Mouse (Mus musculus): Measurements from ENCODE around the gene Aunip. TPM values are rescaled to one million over a fixed set of nuclear protein-coding genes. Genes with fewer than 3 reads are reported as not detected.

Aunip gene
- polyA plus RNA-seq, 1 experiment from 2014 or later = 10.7 TPM

DNA sequence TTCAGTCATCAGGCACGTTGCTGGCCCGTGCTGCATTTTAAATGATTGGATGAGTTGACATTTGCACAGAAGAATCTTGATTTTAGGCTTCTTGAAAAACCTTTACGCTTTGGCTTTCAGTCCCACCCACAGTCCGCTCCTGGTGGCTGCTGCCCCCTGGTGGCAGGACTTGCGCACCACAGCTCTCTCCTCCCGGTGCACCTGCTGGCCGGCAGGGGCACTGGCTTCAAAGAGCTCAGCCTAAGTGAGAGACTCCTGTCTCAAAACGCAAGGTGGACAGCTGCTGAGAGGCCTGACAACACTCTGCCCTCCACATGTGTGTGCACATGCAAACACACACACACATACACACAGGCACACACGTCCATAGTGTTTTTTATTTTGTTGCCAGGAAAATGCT is 32.8 kb upstream of the Aunip start:
- TF ChIP-seq CTCF (IDR thresholded peaks at IDR 0.05; ENCODE audit: low read depth) = peak; percentile 100
- H3K27me3 ChIP-seq (ENCODE audit: insufficient read depth, low read length) = 0 out of 2 replicates have a peak, but pooled peaks cover 2% of the 10 kb centered on the region
- no peak overlapping the region for H3K4me3 ChIP-seq (ENCODE audit: low read depth, low read length)
- WGBS = 5% methylated on average over 9 of the region's 9 CpGs
- H3K27ac ChIP-seq (ENCODE audit: low read depth) = no peak overlapping the region
- ATAC-seq (ENCODE audit: insufficient read depth) (peak; percentile 48), DNase-seq (peak; percentile 91)
- H3K9ac ChIP-seq = no peak overlapping the region
- peaks cover 35% of the 10 kb centered on the region for H3K36me3 ChIP-seq (ENCODE audit: insufficient read depth)
- H3K4me1 ChIP-seq (ENCODE audit: insufficient read depth) = no peaks in the 10 kb centered on the region
- no peak overlapping the region for H3K4me2 ChIP-seq
- H3K9me3 ChIP-seq (ENCODE audit: low read depth, low read length) = no peaks in the 10 kb centered on the region

DNA sequence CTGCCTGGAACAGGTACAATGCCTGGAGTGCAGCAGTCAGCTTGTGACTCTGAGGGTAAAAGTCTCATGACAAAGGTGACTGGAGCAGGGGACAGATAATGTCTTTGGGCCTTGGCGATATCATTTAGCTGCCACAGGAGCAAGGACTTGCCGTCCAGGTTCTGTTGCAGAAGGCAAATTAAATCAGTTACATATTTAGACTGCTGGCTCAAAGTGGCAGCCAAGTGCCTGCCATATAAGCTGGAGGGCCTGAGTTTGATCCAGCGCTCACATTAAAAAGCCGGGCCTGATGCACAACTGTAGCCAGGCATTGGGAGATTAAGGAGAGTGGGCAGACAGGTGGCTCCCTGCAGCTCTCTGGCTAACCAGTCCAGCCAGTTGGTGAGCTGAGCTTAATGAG is 31.0 kb upstream of the Aunip start:
- Histone ChIP-seq H3K9ac (no peak overlapping the region), H3K36me3 (ENCODE audit: insufficient read depth) (peaks cover 21% of the 10 kb centered on the region), H3K4me1 (ENCODE audit: insufficient read depth) (no peaks in the 10 kb centered on the region), H3K9me3 (ENCODE audit: low read depth, low read length) (no peaks in the 10 kb centered on the region), H3K4me3 (ENCODE audit: low read depth, low read length) (no peak overlapping the region), H3K4me2 (no peak overlapping the region), H3K27me3 (ENCODE audit: insufficient read depth, low read length) (0 out of 2 replicates have a peak, but pooled peaks cover 4% of the 10 kb centered on the region), H3K27ac (ENCODE audit: low read depth) (no peak overlapping the region)
- no peak for TF ChIP-seq CTCF (IDR thresholded peaks at IDR 0.05; ENCODE audit: low read depth)
- no peak for ATAC-seq (ENCODE audit: insufficient read depth)
- no peak for DNase-seq
- WGBS = 79% methylated on average over 4 of the region's 4 CpGs

DNA sequence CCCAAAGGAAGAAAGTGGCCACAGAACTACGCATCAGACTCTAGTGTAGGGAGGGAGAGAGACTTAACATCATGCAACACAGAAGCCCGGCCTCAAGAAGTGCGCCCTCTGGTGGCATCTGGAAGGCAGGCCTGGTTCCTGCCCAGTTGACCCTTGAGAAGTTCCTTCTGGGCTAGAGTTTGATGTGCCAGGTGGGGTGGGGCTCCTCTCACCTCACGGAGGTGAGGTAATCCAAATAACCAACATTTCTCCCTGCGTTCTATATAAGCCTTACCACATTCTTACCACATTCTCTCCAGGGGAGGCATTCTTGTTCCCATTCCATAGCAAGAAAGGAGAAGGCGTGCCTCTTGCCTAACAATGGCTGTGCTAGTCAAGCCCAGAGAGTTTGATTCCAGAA is 29.9 kb upstream of the Aunip start:
- 19% methylated on average over 6 of the region's 6 CpGs for WGBS

DNA sequence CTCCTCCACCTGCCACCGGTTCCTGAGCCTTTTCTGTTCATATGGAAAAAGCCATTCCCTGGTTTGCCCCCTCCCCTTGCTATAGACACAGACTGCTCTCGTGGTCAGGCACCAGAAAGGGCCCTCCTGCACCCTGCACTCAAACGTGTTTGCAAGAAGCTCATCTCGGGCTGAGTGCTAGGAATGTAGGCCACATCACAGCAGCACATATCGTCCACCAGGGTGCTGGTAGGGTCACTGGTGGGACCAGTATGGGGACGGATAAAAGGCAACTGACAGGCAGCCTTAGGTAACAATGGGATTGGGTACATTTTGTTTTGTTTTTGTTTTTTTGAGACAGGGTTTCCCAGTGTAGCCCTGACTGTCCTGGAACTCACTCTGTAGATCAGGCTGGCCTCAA is 29.5 kb upstream of the Aunip start:
- H3K27ac ChIP-seq (ENCODE audit: low read depth) = no peak overlapping the region
- no peak for TF ChIP-seq CTCF (IDR thresholded peaks at IDR 0.05; ENCODE audit: low read depth)
- 39% methylated on average over 6 of the region's 6 CpGs for WGBS
- no peak overlapping the region for H3K4me3 ChIP-seq (ENCODE audit: low read depth, low read length)
- no peaks in the 10 kb centered on the region for H3K4me1 ChIP-seq (ENCODE audit: insufficient read depth)
- no peaks in the 10 kb centered on the region for H3K9me3 ChIP-seq (ENCODE audit: low read depth, low read length)
- no peak overlapping the region for H3K4me2 ChIP-seq
- DNase-seq (no peak), ATAC-seq (ENCODE audit: insufficient read depth) (no peak)
- H3K36me3 ChIP-seq (ENCODE audit: insufficient read depth) = peaks cover 7% of the 10 kb centered on the region; the same call in 1 of the 2 replicates
- no peak overlapping the region for H3K9ac ChIP-seq
- 0 out of 2 replicates have a peak, but pooled peaks cover 4% of the 10 kb centered on the region for H3K27me3 ChIP-seq (ENCODE audit: insufficient read depth, low read length)

More for the DNA sequence above, 29.9 kb upstream of the Aunip start:
- Histone ChIP-seq H3K36me3 (ENCODE audit: insufficient read depth) (peaks cover 11% of the 10 kb centered on the region; the same call in 1 of the 2 replicates), H3K4me3 (ENCODE audit: low read depth, low read length) (no peak overlapping the region), H3K4me2 (no peak overlapping the region), H3K27ac (ENCODE audit: low read depth) (no peak overlapping the region), H3K4me1 (ENCODE audit: insufficient read depth) (no peaks in the 10 kb centered on the region), H3K27me3 (ENCODE audit: insufficient read depth, low read length) (0 out of 2 replicates have a peak, but pooled peaks cover 4% of the 10 kb centered on the region), H3K9me3 (ENCODE audit: low read depth, low read length) (no peaks in the 10 kb centered on the region), H3K9ac (no peak overlapping the region)
- DNase-seq = peak; percentile 84
- peak; percentile 88 for TF ChIP-seq CTCF (IDR thresholded peaks at IDR 0.05; ENCODE audit: low read depth)
- no peak for ATAC-seq (ENCODE audit: insufficient read depth)

DNA sequence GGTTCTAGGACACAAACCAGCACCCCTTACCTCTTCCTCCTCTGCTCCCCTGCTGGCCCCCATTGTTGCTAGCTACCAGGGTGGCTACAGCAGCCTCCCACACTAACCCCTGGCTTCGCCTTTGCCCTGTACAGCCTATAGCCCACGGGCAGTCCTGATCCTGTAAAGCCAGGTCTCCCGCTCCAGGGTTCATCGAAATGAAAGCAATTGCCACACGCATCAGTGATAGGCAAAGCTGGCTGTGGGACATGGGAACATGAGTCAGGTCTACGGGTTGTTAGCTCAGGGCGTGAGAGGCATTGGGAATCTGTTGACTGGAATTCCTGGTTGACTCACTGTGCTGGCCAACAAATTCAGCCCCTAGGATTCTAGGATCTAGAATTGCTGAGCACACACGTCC is 28.4 kb upstream of the Aunip start:
- Histone ChIP-seq H3K27ac (ENCODE audit: low read depth) (no peak overlapping the region), H3K4me2 (no peak overlapping the region), H3K9me3 (ENCODE audit: low read depth, low read length) (no peaks in the 10 kb centered on the region), H3K4me3 (ENCODE audit: low read depth, low read length) (no peak overlapping the region), H3K36me3 (ENCODE audit: insufficient read depth) (no peaks in the 10 kb centered on the region), H3K9ac (no peak overlapping the region), H3K4me1 (ENCODE audit: insufficient read depth) (no peaks in the 10 kb centered on the region), H3K27me3 (ENCODE audit: insufficient read depth, low read length) (0 out of 2 replicates have a peak, but pooled peaks cover 4% of the 10 kb centered on the region)
- no peak for TF ChIP-seq CTCF (IDR thresholded peaks at IDR 0.05; ENCODE audit: low read depth)
- ATAC-seq (ENCODE audit: insufficient read depth) (no peak), DNase-seq (no peak)
- 69% methylated on average over 8 of the region's 8 CpGs for WGBS

DNA sequence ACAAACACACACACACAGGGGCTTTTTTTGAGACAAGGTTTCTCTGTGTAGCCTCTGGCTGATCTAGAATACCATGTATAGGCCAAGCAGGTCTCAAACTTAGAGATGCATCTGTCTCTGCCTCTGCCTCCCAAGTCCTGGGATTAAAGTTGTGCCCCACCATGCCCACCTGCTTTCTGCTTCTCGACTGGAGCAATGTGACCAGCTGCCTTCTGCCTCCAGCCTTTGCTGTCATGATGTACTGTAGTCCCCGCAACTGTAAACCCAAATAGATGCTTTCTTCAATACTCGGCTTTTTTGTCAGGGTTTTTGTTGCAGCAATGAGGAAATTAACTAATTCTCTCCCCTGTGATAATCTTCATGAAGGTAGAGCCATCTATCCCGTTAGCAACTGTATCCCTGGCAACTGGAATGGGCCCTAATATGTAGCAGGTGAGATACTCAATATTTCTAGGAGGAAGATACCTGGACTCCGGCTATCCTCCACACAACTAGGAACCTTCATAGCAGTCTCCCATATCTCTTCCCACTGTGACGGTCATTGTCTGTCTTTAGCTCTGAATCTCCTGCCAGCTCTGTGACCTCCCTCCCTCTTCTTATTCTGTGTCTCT is 27.6 kb upstream of the Aunip start:
- no peak for TF ChIP-seq CTCF (IDR thresholded peaks at IDR 0.05; ENCODE audit: low read depth)
- Histone ChIP-seq H3K4me1 (ENCODE audit: insufficient read depth) (no peaks in the 10 kb centered on the region), H3K9me3 (ENCODE audit: low read depth, low read length) (no peaks in the 10 kb centered on the region), H3K27ac (ENCODE audit: low read depth) (no peak overlapping the region), H3K4me2 (no peak overlapping the region), H3K36me3 (ENCODE audit: insufficient read depth) (no peaks in the 10 kb centered on the region), H3K9ac (no peak overlapping the region), H3K27me3 (ENCODE audit: insufficient read depth, low read length) (0 out of 2 replicates have a peak, but pooled peaks cover 4% of the 10 kb centered on the region), H3K4me3 (ENCODE audit: low read depth, low read length) (no peak overlapping the region)
- ATAC-seq (ENCODE audit: insufficient read depth) = no peak
- DNase-seq = no peak
- WGBS = 52% methylated on average over 6 of the region's 6 CpGs

DNA sequence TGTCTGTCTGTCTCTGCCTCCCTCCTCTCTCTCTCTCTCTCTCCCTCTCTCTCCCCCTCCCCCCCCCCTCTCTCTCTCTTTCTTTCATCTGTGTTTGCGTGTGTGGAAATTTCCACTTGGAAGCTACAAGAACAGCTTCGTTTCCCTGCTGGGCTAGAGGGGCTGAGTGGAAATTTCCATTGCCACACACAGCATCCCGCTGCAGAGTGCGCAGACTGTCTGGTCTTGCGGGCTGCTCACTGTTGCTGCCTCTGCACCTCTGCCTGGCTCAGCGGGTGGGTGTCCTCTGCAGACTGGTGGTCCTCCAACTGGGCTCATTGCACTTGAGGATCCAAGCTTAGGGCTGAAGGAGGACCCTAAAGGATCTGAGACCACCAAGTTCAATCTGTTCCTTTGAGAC is 27.1 kb upstream of the Aunip start:
- no peak for DNase-seq
- no peaks in the 10 kb centered on the region for H3K36me3 ChIP-seq (ENCODE audit: insufficient read depth)
- 0 out of 2 replicates have a peak, but pooled peaks cover 2% of the 10 kb centered on the region for H3K4me1 ChIP-seq (ENCODE audit: insufficient read depth)
- H3K4me2 ChIP-seq = no peak overlapping the region
- WGBS = 44% methylated on average over 6 of the region's 6 CpGs
- H3K9me3 ChIP-seq (ENCODE audit: low read depth, low read length) = no peaks in the 10 kb centered on the region
- 0 out of 2 replicates have a peak, but pooled peaks cover 4% of the 10 kb centered on the region for H3K27me3 ChIP-seq (ENCODE audit: insufficient read depth, low read length)
- no peak for TF ChIP-seq CTCF (IDR thresholded peaks at IDR 0.05; ENCODE audit: low read depth)
- H3K4me3 ChIP-seq (ENCODE audit: low read depth, low read length) = no peak overlapping the region
- H3K9ac ChIP-seq = no peak overlapping the region
- H3K27ac ChIP-seq (ENCODE audit: low read depth) = no peak overlapping the region
- no peak for ATAC-seq (ENCODE audit: insufficient read depth)

All from lung, embryonic 14.5 days (tissue).